Mouse (Mus musculus): ENCODE measurements around the gene Ncoa1.

DNA sequence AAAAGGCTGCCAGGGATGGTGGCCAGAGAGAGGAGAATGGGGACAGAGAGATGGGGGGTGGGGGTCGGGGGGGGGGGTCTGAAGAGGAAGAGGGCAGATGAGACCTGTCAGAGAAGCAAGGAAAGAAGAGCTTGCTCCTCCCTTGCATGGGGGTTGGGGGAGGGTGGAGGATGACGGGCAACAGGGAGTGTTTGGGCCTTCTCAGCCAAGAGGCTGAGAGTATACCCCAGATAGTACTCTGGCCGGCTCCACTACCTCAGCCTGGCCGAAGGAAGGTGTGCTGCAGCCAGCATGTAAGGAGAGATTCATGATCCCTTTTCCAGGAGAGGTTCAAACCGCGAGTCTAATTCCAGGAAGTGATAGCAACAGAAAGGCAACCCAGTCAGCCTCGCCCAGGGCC, 47.6 kb upstream of the Ncoa1 start:
- TF ChIP-seq CTCF (IDR thresholded peaks at IDR 0.05; ENCODE audit: borderline replicate concordance, extremely low read depth, insufficient read depth, insufficient read length) (no peak), POLR2A (IDR thresholded peaks at IDR 0.05; ENCODE audit: borderline replicate concordance, extremely low read depth, insufficient read depth, insufficient read length, poor library complexity, severe bottlenecking) (no peak)
